Mouse (Mus musculus) adrenal gland, postnatal 14 days (tissue): ENCODE results near the gene Cldn8. TPM values are rescaled to one million over a fixed set of nuclear protein-coding genes. Genes with fewer than 3 reads are reported as not detected.

ENCODE experiments used
- total RNA-seq: library from RNA; stranded (reverse); gene quantifications from 2 replicates; pipeline ENCODE4 v1.2.3, GENCODE M21; 2021

Gene Cldn8
- total RNA-seq, 1 experiment from 2014 or later = not detected

Other genes starting within 250 kb of the Cldn8 start
- not detected in 2 replicates for gene Cldn17, start 56.2 kb downstream of the Cldn8 start, total RNA-seq
- not detected in 2 replicates for gene Krtap24-1, start 49.1 kb upstream of the Cldn8 start, total RNA-seq
- not detected in 2 replicates for gene 2310079G19Rik, start 64.5 kb upstream of the Cldn8 start, total RNA-seq
- not detected in 2 replicates for gene Krtap26-1, start 84.6 kb upstream of the Cldn8 start, total RNA-seq
- gene Krtap27-1, start 108.5 kb upstream of the Cldn8 start, total RNA-seq = not detected in 2 replicates
- gene 2310061N02Rik, start 144.8 kb upstream of the Cldn8 start, total RNA-seq = not detected in 2 replicates
- not detected in 2 replicates for gene Krtap13-1, start 165.7 kb upstream of the Cldn8 start, total RNA-seq
- gene Krtap13, start 188.5 kb upstream of the Cldn8 start, total RNA-seq = not detected in 2 replicates
- not detected in 2 replicates for gene 2310034C09Rik, start 195.7 kb upstream of the Cldn8 start, total RNA-seq
- gene 2310057N15Rik, start 211.0 kb upstream of the Cldn8 start, total RNA-seq = not detected in 2 replicates
- not detected in 2 replicates for gene Gm5965, start 214.7 kb upstream of the Cldn8 start, total RNA-seq
- not detected in 2 replicates for gene Gm20741, start 249.0 kb upstream of the Cldn8 start, total RNA-seq